Mouse (Mus musculus): ENCODE results near the gene Atp13a3.
"Not testable (repeated sequence)": the region's sequence is repeated elsewhere in the genome, so short reads cannot be mapped to it uniquely, and the experiment has no call there.

Gene Atp13a3

GRCm38 (mm10) chr16:30412680-30413079 lies 6.9 kb upstream of the Atp13a3 start:
- no peak for DNase-seq (ENCODE audit: low read depth, low spot score)

GRCm38 (mm10) chr16:30410914-30411313 lies 5.1 kb upstream of the Atp13a3 start:
- no peak for DNase-seq (ENCODE audit: low read depth, low spot score)

- DNase-seq (ENCODE audit: low read depth, low spot score), result peak; percentile 24
These were observed 1.7 kb upstream of the Atp13a3 start for GRCm38 (mm10) chr16:30407513-30407912.

GRCm38 (mm10) chr16:30403528-30403927 lies 2.2 kb downstream of the Atp13a3 start:
- no peak for DNase-seq (ENCODE audit: low read depth, low spot score)

- DNase-seq (ENCODE audit: low read depth, low spot score), result no peak
These were observed 8.4 kb downstream of the Atp13a3 start for GRCm38 (mm10) chr16:30397127-30398057.

GRCm38 (mm10) chr16:30395136-30395535 lies 10.6 kb downstream of the Atp13a3 start:
- DNase-seq (ENCODE audit: low read depth, low spot score), result no peak

GRCm38 (mm10) chr16:30390650-30391340 lies 15.0 kb downstream of the Atp13a3 start:
- DNase-seq (ENCODE audit: low read depth, low spot score), result no peak

- DNase-seq (ENCODE audit: low read depth, low spot score), result no peak
These were observed 15.7 kb downstream of the Atp13a3 start for GRCm38 (mm10) chr16:30389831-30390649.

- peak; percentile 35 for DNase-seq (ENCODE audit: low read depth, low spot score)
These were observed 16.5 kb downstream of the Atp13a3 start for GRCm38 (mm10) chr16:30389210-30389684.

- peak; percentile 73 for DNase-seq (ENCODE audit: low read depth, low spot score)
These were observed 17.1 kb downstream of the Atp13a3 start for GRCm38 (mm10) chr16:30388522-30389209.

GRCm38 (mm10) chr16:30387871-30388460 lies 17.8 kb downstream of the Atp13a3 start:
- DNase-seq (ENCODE audit: low read depth, low spot score), result peak; percentile 32

- no peak for DNase-seq (ENCODE audit: low read depth, low spot score)
These were observed 18.8 kb downstream of the Atp13a3 start for GRCm38 (mm10) chr16:30386911-30387439.

- DNase-seq (ENCODE audit: low read depth, low spot score), result no peak
These were observed 20.2 kb downstream of the Atp13a3 start for GRCm38 (mm10) chr16:30385531-30385930.

GRCm38 (mm10) chr16:30376237-30376636 lies 29.5 kb downstream of the Atp13a3 start:
- DNase-seq (ENCODE audit: low read depth, low spot score), result no peak

GRCm38 (mm10) chr16:30374927-30375326 lies 30.8 kb downstream of the Atp13a3 start:
- no peak for DNase-seq (ENCODE audit: low read depth, low spot score)

GRCm38 (mm10) chr16:30374266-30374665 lies 31.5 kb downstream of the Atp13a3 start:
- DNase-seq (ENCODE audit: low read depth, low spot score), result peak; percentile 34

- not testable (repeated sequence) for DNase-seq (ENCODE audit: low read depth, low spot score)
These were observed 32.5 kb downstream of the Atp13a3 start for GRCm38 (mm10) chr16:30373286-30373685.

GRCm38 (mm10) chr16:30367395-30367794 lies 38.4 kb downstream of the Atp13a3 start:
- no peak for DNase-seq (ENCODE audit: low read depth, low spot score)

- no peak for DNase-seq (ENCODE audit: low read depth, low spot score)
These were observed 41.2 kb downstream of the Atp13a3 start for GRCm38 (mm10) chr16:30364604-30365003.

GRCm38 (mm10) chr16:30362528-30362927 lies 43.2 kb downstream of the Atp13a3 start:
- no peak for DNase-seq (ENCODE audit: low read depth, low spot score)
